Mouse (Mus musculus) WW6 (cell line): ENCODE measurements around the gene Lrrc14b.

ENCODE experiments used
- DNase-seq: peaks from one replicate; pipeline ENCODE4 v3.0.0-alpha.2; 2013; ENCODE audit warnings: low read depth, low spot score

Gene Lrrc14b

DNA sequence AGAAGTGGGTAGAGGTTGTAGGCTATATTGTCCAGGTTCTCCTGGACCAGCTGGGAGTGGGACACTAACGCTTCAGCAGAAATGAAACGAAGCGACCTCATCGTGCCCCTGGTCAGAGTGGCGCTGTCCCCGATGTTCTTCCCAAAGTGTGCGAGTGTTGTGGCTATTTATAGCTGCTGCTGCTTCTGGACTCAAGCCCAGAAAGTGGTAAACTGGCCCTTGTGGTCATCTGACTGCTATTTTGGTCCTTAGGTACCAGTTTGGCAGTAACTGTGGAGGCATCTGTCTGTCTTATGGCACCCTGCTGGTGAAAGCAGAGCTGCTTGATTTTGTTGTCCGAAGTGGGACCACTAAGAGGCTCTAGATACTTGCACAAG, at the start of gene Lrrc14b:
Lrrc14b (minus strand) TSS at position 147 of the 377 bp plus-strand sequence.
- no peak for DNase-seq

- peak; percentile 87 for DNase-seq
Measured at GRCm38 (mm10) chr13:74399298-74399839, 35.6 kb upstream of the Lrrc14b start, which contains the start of gene Ftl1-ps1. Ftl1-ps1 (plus strand) TSS chr13:74399694.

GRCm38 (mm10) chr13:74391156-74391555, 27.4 kb upstream of the Lrrc14b start:
- DNase-seq = no peak

DNA sequence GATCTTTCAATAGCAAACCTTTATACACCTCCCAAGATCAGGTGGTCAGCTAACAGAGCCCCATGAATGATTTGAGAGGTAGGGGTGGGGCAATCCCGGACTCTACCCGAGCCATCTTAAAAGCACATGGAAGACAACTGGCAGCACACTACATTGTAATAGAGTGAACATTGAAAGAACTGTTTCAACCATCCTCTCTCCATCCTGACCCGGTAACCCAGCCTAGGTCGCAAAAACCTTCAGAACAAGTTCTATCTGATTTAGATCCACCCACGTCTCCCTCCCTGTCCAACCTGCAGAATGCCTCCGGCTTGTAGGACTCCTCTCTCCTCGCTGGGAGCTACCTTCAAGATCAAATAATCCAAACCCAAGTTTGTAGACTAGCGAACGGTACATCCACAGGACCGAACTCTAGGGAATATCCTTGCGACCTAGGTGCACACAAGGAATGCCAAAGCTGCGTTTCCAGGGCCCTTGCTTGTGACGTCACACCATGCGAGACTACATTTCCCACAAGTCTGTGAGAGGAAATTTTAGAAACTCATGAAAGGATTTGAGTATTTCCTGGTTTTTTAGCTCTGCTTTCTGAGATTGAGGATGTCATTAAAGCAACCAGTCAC, 26.7 kb upstream of the Lrrc14b start, which contains the start of gene Zfp72:
Zfp72 (minus strand) TSS at position 466 of the 620 bp plus-strand sequence.
- peak; percentile 57 for DNase-seq

DNA sequence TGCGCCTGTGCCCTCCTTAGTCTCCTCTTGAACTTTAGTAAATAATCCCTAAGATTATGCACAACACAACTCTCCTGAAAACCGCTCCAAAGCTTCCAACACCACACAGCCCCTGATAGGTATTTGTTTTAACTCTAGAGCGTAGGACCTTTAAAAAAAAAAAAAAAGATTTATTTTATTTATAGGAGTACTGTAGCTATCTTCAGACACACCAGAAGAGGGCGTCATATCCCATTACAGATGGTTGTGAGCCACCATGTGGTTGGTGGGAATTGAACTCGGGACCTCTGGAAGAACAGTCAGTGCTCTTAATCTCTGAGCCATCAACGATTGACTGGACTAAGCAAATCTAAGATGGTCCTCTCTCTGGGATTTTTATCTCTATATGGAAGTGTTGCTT, 25.9 kb upstream of the Lrrc14b start:
- no peak for DNase-seq

DNA sequence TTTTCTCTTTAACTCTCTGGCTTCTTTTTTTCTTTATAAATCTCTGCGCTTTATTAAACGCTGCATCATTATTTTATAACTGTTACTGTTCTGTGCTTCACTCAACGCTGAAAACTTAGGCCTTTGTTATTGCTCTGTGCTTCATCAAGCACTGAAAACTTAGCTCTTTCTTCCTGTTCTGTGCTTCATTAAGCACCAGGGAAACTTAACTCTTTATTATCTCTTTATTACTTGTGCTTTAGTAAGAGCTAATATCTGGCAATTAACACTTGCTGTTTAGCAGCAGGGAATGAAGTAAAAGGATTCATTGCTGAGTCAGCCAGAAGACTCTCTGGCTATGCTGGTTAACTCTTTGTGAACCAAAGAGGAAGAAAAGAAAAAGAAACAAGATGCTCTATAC, 18.5 kb upstream of the Lrrc14b start:
- no peak for DNase-seq

- DNase-seq = no peak
Measured at GRCm38 (mm10) chr13:74381533-74382276, 17.9 kb upstream of the Lrrc14b start.

- no peak for DNase-seq
Measured at GRCm38 (mm10) chr13:74363176-74363858, 488 bp downstream of the Lrrc14b start.

DNA sequence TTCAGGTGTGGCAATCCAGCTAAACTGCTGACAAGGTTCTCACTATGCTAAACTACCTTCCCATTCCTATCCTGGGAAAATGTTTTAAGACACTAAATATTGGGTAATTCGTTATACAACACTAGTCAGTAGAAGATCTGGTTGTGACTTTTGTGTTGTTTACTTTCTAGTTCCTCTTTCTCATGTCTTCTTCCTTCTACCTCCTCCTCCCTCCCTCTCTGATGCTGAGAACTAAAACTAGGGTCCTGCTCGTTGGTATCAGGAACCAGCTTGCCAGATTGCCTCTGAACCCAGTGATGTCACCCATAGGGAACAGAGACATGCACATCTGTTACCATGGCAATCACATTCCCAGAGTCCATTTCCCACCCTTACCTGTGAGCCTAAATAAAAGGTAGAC, 1.6 kb downstream of the Lrrc14b start:
- DNase-seq = no peak

GRCm38 (mm10) chr13:74356491-74356890, 7.3 kb downstream of the Lrrc14b start:
- DNase-seq = no peak

GRCm38 (mm10) chr13:74350435-74350906, 13.3 kb downstream of the Lrrc14b start:
- DNase-seq = no peak

GRCm38 (mm10) chr13:74349566-74350434, 14.0 kb downstream of the Lrrc14b start, which contains the start of the genes Sdha and Ccdc127:
Sdha (minus strand) TSS chr13:74350280.
Ccdc127 (plus strand) TSS chr13:74350309.
- DNase-seq = peak; percentile 91

DNA sequence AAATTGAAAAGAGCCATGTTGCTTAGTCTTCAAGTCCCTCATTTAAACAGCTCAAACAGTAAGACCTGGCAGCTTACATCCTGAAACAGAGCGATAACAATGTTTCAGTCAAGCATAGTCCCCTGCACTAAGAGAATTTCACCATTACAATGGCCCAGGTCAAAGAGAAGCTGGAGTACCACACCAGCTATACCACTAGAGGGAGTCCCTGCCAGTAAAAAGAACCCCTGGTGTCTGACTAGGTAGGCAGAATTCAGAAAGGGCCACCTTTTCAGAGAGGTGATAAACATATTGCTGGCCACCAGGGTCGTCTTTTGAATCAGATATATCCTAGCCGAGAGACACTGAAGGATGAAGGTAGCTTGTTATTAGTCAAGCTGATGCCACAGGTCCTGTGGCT, 22.8 kb downstream of the Lrrc14b start:
- peak; percentile 36 for DNase-seq

DNA sequence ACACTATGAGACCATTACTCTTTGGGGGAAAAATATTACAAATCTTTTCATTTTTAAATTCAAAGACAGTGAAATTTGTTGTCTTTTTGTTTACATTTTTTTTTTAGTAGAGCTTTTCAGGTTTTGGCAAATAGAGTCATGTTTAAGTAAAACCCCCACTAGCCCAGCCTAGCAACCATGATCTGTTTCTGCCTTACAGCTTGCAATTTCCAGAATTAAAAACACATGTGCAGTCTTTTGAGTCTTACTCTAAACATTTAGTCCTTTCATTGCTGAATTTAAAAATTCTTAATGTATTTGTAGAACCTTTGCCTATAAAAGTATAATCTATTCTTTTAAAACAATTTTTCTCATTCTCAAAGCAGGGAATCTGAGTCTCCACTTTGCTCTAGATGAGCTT, 34.5 kb downstream of the Lrrc14b start:
- DNase-seq = no peak

DNA sequence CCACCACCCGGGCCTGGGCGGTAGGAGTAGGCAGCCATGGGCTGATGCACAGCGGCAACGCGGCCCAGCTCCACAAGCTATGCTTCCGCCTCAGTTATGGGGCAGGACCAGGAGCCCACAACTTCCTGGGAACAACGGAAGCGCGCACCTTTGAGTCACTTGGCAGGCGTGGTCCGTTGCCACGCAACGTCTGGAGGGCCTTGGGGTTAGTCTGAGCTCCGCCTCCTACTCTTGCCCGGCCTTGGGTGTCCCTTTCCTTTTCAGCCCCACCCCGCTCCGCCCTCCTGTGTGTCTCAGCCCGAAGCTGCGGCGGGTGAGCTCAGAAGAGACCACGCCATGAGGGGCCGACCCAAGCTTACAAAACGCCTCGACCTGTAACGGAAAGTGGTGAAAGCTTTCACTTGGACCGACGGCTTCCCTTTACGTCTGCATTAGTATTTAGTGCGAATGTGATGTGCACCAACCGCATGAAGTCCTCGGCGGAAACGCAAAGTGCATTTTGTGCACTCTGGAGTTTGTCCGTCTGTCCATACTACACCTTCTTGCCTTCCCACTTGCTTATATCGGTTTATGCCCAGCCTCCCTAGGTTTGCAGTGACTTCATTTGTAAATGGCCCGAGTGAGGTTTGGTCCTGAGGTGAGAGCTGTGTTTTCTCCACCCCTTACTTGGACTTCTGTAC, 46.5 kb downstream of the Lrrc14b start, which contains the start of gene Pdcd6:
Pdcd6 (minus strand) TSS at position 411 of the 680 bp plus-strand sequence.
- peak; percentile 94 for DNase-seq

- DNase-seq = no peak
Measured at GRCm38 (mm10) chr13:74316789-74317169, 47.0 kb downstream of the Lrrc14b start.

DNA sequence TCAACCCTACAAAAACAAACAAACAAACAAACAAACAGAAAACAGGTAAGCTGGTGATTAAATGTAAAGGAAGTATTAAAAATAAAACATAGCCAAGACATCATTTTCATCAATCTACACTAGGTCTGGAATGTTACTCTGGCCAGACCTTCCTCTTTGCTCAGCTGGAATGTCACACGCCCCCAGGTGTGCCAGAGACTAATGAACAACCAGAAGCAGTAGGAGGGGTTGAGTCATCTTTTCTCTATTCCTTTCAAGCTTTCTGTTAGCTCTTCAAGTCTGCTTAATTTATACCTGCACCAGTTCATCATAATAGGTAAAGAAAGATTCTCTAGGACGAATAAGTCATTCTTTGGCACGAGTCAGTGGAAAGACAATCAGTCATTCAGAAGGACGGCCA, 47.4 kb downstream of the Lrrc14b start:
- DNase-seq = no peak

GRCm38 (mm10) chr13:74314616-74315015, 49.2 kb downstream of the Lrrc14b start:
- DNase-seq = no peak
